Mouse (Mus musculus): ENCODE measurements around the gene Rapgef4.

DNA sequence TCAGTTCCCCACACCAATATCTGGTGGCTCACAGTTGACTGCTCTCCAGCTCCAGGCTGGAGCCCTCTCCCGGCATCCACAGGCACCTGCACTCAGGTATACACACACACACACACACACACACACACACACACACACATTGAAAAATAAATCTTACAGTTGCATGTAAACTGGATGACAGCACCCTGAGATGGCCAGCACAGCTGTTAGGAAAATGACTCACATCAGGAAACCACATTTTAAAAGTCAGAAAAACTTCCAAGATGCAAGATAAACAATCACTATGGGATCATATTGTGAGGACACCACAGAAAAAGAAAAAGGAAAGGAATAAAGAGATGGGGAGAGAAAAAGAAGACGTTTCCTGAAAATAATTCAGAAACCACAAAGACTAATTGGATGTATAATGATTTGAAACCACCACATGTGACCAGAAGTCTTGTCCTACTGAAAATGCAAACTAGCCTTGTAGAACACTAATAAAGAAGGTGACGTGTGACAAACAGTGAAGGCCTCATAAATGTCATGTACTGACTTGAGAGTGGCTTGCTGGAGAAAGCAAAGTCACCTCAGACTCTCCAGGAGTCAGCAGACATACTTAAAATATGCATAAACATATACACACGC is 297.3 kb downstream of the Rapgef4 start:
- TF ChIP-seq ZC3H11A (IDR thresholded peaks at IDR 0.05; ENCODE audit: borderline replicate concordance, low read depth, low read length) (no peak), MAFK (IDR thresholded peaks at IDR 0.05; ENCODE audit: insufficient read depth, low read depth, low read length) (no peak), CHD2 (IDR thresholded peaks at IDR 0.05; ENCODE audit: low read depth, low read length) (no peak), HCFC1 (IDR thresholded peaks at IDR 0.05; ENCODE audit: borderline replicate concordance, insufficient read depth, low read length) (no peak), ZNF384 (IDR thresholded peaks at IDR 0.05; ENCODE audit: low read depth, low read length) (no peak)

Data from ES-E14 (cell line).